22 mouse cellular contexts compared by ENCODE assay signal in genomic region chr1:190998027-190998426, GRCm38 (mm10). TPM values are rescaled to one million over a fixed set of nuclear protein-coding genes. Genes with fewer than 3 reads are reported as not detected.
DNase-seq lines count a peak whose midpoint lies in the region; ATAC-seq and TF ChIP-seq lines count a peak whose summit lies in the region.
"Had no signal": no experiment of that assay in that cellular context is flagged by ENCODE, and none has a peak within 500 bp of the region (broad histone marks: within the 10 kb centered on the region; RNA-seq: fewer than 3 reads in every experiment).

No protein-coding gene starts in this region.

- 0 out of 2 replicates have a peak, but pooled peaks have one; percentile 38 for ATAC-seq in G1E (ENCODE audit: extremely low read depth, insufficient number of reproducible peaks, low FRiP score, poor library complexity, severe bottlenecking)
- ATAC-seq in hindbrain, embryonic 16.5 days = no peak
- ATAC-seq: CD4-positive, CD25-positive, alpha-beta regulatory T cell, adult 4 months; forebrain, embryonic 13.5 days; intestine, postnatal 0 days had no signal

- no peak overlapping the region for H3K4me3 ChIP-seq in heart, embryonic 10.5 days
- H3K4me3 ChIP-seq in G1E (ENCODE audit: low read depth, low read length) = no peak overlapping the region
- H3K4me3 ChIP-seq in hindbrain, embryonic 16.5 days (ENCODE audit: low read length) = no peak overlapping the region
- H3K4me3 ChIP-seq: embryonic facial prominence, embryonic 13.5 days; forebrain, embryonic 13.5 days; gastrocnemius, adult 2 months had no signal

- TF ChIP-seq CTCF in G1E (IDR thresholded peaks at IDR 0.05; ENCODE audit: low read depth, low read length) = no peak

- peak; percentile 60 for DNase-seq in heart, adult 11 months
- DNase-seq in heart, embryonic 10.5 days (ENCODE audit: low spot score) = no peak
- DNase-seq in G1E (ENCODE audit: low spot score) (no peak), NIH3T3 (ENCODE audit: low read depth) (peak; percentile 26)
- DNase-seq in layer of hippocampus, postnatal 10 days (ENCODE audit: low spot score in 2 of 2) = no peak
- DNase-seq in adrenal gland, postnatal 14 days = no peak
- DNase-seq: adrenal gland, postnatal 10 days; cerebellum, adult 18-20 months; cerebellum, adult 9-11 months; cerebellum, postnatal 36 days; gastrocnemius, adult 2 months; gastrocnemius, postnatal 25 days; heart, postnatal 10 days; heart, postnatal 4 days had no signal

- 80% methylated on average over 1 of the region's 1 CpGs for WGBS in heart, embryonic 10.5 days
- WGBS in hindbrain, embryonic 16.5 days = 85% methylated on average over 1 of the region's 1 CpGs

- H3K36me3 ChIP-seq in heart, embryonic 10.5 days = 0 out of 2 replicates have a peak, but pooled peaks cover 4% of the 10 kb centered on the region
- H3K36me3 ChIP-seq in G1E (replicated peaks) = peaks cover 20% of the 10 kb centered on the region
- H3K36me3 ChIP-seq in hindbrain, embryonic 16.5 days (ENCODE audit: control insufficient read depth, insufficient read depth, low read length) = no peaks in the 10 kb centered on the region
- H3K36me3 ChIP-seq: embryonic facial prominence, embryonic 13.5 days had no signal

- H3K9me3 ChIP-seq in heart, embryonic 10.5 days = no peaks in the 10 kb centered on the region
- H3K9me3 ChIP-seq in G1E (replicated peaks) = no peaks in the 10 kb centered on the region
- H3K9me3 ChIP-seq in hindbrain, embryonic 16.5 days (ENCODE audit: control insufficient read depth, low read length) = peaks cover 4% of the 10 kb centered on the region; the same call in 1 of the 2 replicates
- H3K9me3 ChIP-seq: embryonic facial prominence, embryonic 13.5 days had no signal

- no peaks in the 10 kb centered on the region for H3K27me3 ChIP-seq in heart, embryonic 10.5 days (ENCODE audit: insufficient read depth, poor library complexity, severe bottlenecking)
- H3K27me3 ChIP-seq in G1E (ENCODE audit: insufficient read depth, low read length) = peaks cover 10% of the 10 kb centered on the region
- H3K27me3 ChIP-seq in hindbrain, embryonic 16.5 days (replicated peaks; ENCODE audit: control insufficient read depth, insufficient read depth, low read length) = no peaks in the 10 kb centered on the region
- H3K27me3 ChIP-seq: embryonic facial prominence, embryonic 13.5 days; forebrain, embryonic 13.5 days had no signal

- no peak overlapping the region for H3K4me2 ChIP-seq in hindbrain, embryonic 16.5 days (ENCODE audit: low read length)
- H3K4me2 ChIP-seq: embryonic facial prominence, embryonic 13.5 days; forebrain, embryonic 13.5 days; hindbrain, embryonic 14.5 days had no signal

- H3K4me1 ChIP-seq in heart, embryonic 10.5 days = 0 out of 2 replicates have a peak, but pooled peaks cover 3% of the 10 kb centered on the region
- no peaks in the 10 kb centered on the region for H3K4me1 ChIP-seq in G1E (ENCODE audit: insufficient read depth, low read depth, low read length)
- H3K4me1 ChIP-seq in hindbrain, embryonic 16.5 days (ENCODE audit: control insufficient read depth, insufficient read depth, low read depth, low read length) = no peaks in the 10 kb centered on the region
- H3K4me1 ChIP-seq: embryonic facial prominence, embryonic 13.5 days had no signal

- no peak overlapping the region for H3K27ac ChIP-seq in heart, embryonic 10.5 days
- H3K27ac ChIP-seq in hindbrain, embryonic 16.5 days (ENCODE audit: low read depth, low read length) = no peak overlapping the region
- H3K27ac ChIP-seq: embryonic facial prominence, embryonic 13.5 days; forebrain, embryonic 13.5 days; gastrocnemius, adult 2 months; hindbrain, embryonic 14.5 days had no signal

- H3K9ac ChIP-seq in hindbrain, embryonic 16.5 days (ENCODE audit: low read depth, low read length) = no peak overlapping the region
- H3K9ac ChIP-seq: embryonic facial prominence, embryonic 13.5 days; forebrain, embryonic 13.5 days; hindbrain, embryonic 14.5 days had no signal

RNA-seq across cellular contexts. Expression of gene Vash2, which starts 18.9 kb away (rescaled TPM):
- 56.7 and 78.7 TPM in 2 replicates for polyA plus RNA-seq in heart, embryonic 10.5 days (2016; fragmentation: Nextera tagmentation; extraction: Ambion mirVana)
- total RNA-seq in G1E (2014; fragmentation: Nextera tagmentation) (not detected in 2 replicates), G1E (2017) (0.06 and 0.22 TPM in 2 replicates)
- not detected in 2 replicates for polyA plus RNA-seq in G1E (2012)
- total RNA-seq in layer of hippocampus, postnatal 10 days (2021) = 10 to 100 TPM; 14.9 to 15.2 TPM
- total RNA-seq in adrenal gland, postnatal 14 days (2021) = 0.48 and 1.2 TPM in 2 replicates
- polyA plus RNA-seq in hindbrain, embryonic 16.5 days (2015; fragmentation: Nextera tagmentation; extraction: Ambion mirVana) = 76.5 and 84.2 TPM in 2 replicates

RNA-seq across cellular contexts. Expression of gene Flvcr1, which starts 27.9 kb away (rescaled TPM):
- polyA plus RNA-seq in heart, embryonic 10.5 days (2016; fragmentation: Nextera tagmentation; extraction: Ambion mirVana) = 4.4 and 8.5 TPM in 2 replicates
- total RNA-seq in G1E (2014; fragmentation: Nextera tagmentation) = 18.7 and 20.2 TPM in 2 replicates
- total RNA-seq in G1E (2017) = 21.9 and 22.5 TPM in 2 replicates
- 8.2 and 8.8 TPM in 2 replicates for polyA plus RNA-seq in G1E (2012)
- total RNA-seq in layer of hippocampus, postnatal 10 days (2021) = 10 to 100 TPM; 20.1 to 26.2 TPM
- total RNA-seq in adrenal gland, postnatal 14 days (2021) = 15.0 and 23.8 TPM in 2 replicates
- polyA plus RNA-seq in hindbrain, embryonic 16.5 days (2015; fragmentation: Nextera tagmentation; extraction: Ambion mirVana) = 8.5 and 8.6 TPM in 2 replicates

RNA-seq across cellular contexts. Expression of gene Spata45, which starts 38.4 kb away (rescaled TPM):
- not detected in 2 replicates for polyA plus RNA-seq in heart, embryonic 10.5 days (2016; fragmentation: Nextera tagmentation; extraction: Ambion mirVana)
- total RNA-seq in G1E (2014; fragmentation: Nextera tagmentation) = not detected in 2 replicates
- not detected in 2 replicates for total RNA-seq in G1E (2017)
- not detected in 2 replicates for polyA plus RNA-seq in G1E (2012)
- not detected for total RNA-seq in layer of hippocampus, postnatal 10 days (2021)
- total RNA-seq in adrenal gland, postnatal 14 days (2021) = not detected in 2 replicates
- not detected in 2 replicates for polyA plus RNA-seq in hindbrain, embryonic 16.5 days (2015; fragmentation: Nextera tagmentation; extraction: Ambion mirVana)
- total RNA-seq: adrenal gland, postnatal 10 days; gastrocnemius, adult 2 months; gastrocnemius, postnatal 25 days; granulocyte monocyte progenitor cell, adult 5-6 weeks; heart, postnatal 10 days; heart, postnatal 4 days had no signal
- polyA plus RNA-seq: CD4-positive, CD25-positive, alpha-beta regulatory T cell, adult 4 months; embryonic facial prominence, embryonic 13.5 days; forebrain, embryonic 13.5 days; heart, embryonic 14.5 days; hindbrain, embryonic 14.5 days had no signal

Comparison
In these comparisons a context has a peak if more than half of its experiments do, and no peak if none do; other contexts are left out.
1. DNase-seq: peak in heart, adult 11 months (single experiment) and NIH3T3 (single experiment); none in heart, embryonic 10.5 days (single experiment), G1E (single experiment), layer of hippocampus, postnatal 10 days (0 of 2) and adrenal gland, postnatal 14 days (single experiment).